Mouse (Mus musculus): ENCODE data around the gene Kcnn1.

GRCm38 (mm10) chr8:70899226-70899625 is 36.2 kb upstream of the Kcnn1 start:
- TF ChIP-seq CTCF (IDR thresholded peaks at IDR 0.05; ENCODE audit: control insufficient read depth, insufficient read depth, insufficient replicate concordance, low read depth, low read length) (no peak), POLR2A (IDR thresholded peaks at IDR 0.05; ENCODE audit: control insufficient read depth, low read depth, low read length) (no peak)
